Mouse (Mus musculus) heart, adult 8-10 months (tissue): ENCODE measurements around the gene Zfp217. TPM values are rescaled to one million over a fixed set of nuclear protein-coding genes. Genes with fewer than 3 reads are reported as not detected.

Experiments used
- DNase-seq: peaks from one replicate; pipeline ENCODE4 v3.0.0; 2022; ENCODE audit warnings: low spot score
- total RNA-seq, 4 experiments: library from RNA; stranded (reverse); gene quantifications; 2 replicates each; pipeline ENCODE4 v1.2.4; 2022

Gene Zfp217
- total RNA-seq, 4 experiments from 2014 or later: 7.4 to 12.0 (median 8.9) TPM

GRCm38 (mm10) chr2:170134026-170134690, 13.7 kb downstream of the Zfp217 start:
- no peak for DNase-seq

DNA sequence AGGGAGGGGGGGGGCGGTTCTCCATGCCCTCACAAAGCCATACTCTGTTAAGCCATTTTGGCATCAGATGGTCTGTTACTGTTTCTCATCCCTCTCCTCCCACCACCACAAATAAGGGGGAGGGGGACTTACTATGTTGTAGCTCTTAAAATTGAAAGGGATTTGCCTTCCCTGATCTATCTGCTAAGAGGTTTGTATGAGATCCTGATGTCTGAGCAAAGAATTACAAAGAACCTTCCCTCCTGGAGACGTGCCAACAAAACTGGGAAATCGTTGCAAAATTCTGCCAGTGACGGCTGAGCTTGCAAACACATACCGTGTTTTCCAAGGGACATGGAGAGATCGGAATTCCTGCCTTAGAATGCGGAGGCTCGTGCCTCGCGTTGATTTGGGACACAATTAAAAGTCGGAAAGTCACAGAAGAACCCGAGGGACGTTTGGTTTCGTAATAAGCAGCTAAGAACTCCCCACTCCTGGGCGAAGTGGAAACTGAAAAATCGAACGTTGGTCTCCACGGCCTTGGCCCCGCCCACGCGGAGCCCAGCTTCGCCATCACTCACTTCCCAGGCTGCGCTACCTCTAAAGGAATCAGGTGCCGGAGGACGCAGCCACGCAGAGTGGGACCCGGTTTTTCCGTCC, 14.7 kb downstream of the Zfp217 start:
- DNase-seq: peak; percentile 94

- no peak for DNase-seq
These were observed 15.2 kb downstream of the Zfp217 start for GRCm38 (mm10) chr2:170132716-170133092.

DNA sequence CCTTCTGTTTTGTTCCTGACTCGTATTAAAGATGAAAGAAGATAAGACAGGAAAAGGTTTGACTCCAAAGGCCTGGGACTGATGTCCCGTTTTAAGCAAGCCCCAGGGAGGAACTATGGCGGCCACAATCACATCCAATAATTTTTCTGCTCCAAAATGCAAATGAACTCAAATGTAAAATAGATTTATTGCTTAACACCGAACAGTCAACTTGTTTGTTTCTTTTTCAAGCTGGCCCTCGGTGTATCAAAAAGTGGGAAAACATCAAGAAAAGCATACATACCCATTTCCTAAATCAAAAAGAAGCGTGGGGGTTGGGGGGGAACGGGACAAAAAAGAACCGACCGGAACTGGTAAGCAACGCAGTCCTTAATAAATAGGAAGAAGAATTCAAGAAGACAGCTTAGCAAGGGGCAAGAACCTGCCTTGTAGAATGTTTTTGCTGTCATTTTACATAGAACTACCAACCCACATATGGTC, 15.9 kb downstream of the Zfp217 start:
- no peak for DNase-seq

DNA sequence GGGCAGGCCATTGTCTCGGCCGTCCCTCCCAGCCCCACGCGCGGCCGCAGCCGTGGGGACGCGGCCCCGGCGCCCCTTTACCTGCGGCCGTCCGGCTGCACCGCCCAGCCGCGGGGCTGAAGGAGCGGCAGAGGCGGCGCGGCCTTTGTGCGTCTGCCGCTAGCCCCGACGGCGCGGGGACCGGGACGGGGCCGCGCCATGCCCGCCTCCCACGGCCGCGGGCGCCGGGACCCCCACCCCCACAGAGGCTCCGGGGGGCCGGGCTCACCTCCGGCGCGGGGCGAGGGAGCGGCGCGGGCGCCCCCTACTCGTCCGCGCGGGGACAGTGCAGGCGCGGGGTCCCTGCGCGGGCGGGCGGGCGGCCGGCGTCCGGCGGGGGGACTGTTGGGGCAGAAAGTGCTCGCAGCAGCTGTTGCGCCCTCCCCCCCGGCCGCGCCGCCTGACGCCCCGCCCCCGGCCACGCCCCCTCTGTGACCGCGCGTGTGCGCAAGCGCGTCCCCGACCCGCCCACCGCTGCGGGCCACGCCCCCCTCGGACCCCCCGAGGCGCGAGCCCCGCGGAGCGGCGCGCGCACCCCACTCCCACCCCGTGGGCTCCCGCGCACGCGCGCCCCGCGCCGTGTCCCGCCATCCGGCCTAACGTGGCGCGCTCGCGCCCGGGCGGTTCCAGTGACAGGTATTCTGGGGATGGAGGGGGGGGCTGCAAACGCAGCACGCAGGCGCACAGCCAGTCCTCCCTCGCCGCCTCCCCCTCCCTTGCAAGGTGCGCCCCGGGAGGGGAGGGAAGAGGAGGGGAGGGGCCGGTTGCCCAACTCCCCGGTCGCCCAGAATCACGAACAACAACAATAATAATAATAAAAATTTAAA, 16.9 kb downstream of the Zfp217 start:
- peak; percentile 70 for DNase-seq

DNA sequence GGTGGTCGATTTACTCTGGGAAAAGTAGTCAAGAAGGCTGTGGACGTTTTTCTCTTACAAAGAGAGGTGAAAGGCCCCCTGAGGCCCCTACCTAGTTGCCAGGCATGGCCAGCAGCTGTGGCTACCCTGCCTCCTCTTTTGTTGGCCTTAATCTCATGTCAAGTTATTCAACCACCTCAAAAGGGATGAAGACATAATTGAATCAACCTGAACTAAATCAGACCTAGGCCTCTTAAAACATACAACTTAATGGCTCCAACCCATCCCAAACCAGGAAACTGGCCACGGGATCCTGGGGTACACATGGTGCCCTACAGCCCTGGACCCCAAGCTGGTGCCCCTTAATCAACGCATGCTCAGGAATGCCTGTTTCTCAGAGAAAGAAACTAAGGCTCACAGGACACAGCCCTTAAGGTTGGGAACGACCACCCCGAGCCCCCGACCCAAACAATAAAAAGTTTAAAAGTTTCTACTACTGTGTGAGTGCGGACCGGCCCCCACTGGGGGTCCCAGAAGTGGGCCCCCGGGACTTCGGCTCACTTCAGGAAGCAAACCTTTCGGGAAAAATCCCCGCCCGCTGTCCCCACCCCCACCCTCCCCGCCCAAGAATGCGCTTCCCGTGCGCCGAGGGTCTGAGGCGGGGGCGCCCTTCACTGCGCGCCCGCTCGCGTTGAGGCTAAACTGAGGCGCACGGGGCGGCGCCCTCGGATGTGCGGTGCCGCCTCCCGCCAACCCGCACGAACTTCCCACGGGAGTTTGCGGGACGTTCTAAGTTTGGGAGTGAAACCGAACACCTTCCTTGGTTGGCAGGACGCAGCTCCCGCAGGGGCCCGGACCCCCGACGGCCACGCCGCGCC, 17.8 kb downstream of the Zfp217 start:
- no peak for DNase-seq

GRCm38 (mm10) chr2:170129248-170129922, 18.5 kb downstream of the Zfp217 start:
- no peak for DNase-seq

DNA sequence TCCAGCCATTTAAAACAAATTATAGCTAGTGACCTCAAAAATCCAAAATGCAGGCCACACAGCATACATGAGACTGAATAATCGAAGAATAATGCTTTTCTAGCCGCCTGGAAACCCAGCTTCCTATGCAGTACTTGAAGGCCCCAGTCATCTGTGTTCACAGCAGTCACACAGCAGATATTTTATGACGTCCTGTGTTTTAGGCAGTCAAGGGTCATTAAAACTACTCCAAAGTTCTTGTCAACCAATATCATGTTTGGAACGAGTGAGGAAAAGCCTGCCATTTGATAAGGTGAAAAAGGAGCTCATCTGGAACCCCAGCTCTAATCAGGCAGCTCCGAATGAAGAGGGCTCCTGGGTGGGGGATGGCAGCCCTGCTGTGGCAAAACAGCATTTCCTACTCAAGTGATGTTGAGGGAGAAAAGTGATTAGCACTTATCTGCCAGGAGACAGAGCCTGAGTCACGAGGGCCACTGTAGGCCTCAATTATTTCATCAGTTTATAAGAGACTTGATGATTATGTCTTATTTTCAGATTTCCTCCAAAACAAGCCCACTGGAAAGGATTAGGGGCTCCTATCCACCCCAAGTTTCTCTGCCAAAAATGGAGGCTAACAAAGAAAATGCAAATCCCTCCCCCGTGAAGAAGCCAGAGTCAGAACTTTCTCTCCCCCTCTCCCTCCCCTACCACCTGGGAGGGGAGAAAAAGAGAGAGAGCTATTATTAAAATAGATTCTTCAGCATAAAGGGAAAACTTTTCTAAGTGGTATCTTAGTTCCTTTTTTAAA, 19.2 kb downstream of the Zfp217 start:
- DNase-seq: no peak

DNA sequence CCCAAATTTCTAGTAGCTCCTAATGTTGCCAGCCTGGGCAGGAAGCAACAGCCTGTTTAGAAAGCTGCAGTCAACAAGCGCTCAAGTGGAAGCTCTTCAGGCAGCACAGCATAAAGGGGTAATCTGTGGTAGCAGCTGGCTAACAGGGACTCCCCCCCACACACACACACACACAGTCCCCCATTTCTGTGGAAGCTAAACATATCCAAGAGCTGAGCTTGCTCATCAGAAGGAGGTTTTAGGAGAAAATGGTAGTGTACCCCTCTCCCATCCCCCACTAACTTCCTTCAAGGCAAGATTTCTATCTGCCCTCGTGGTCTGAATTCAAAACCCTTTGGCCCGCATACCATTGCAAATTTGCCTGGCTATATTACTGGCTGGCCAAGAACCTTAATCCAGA, 20.4 kb downstream of the Zfp217 start:
- DNase-seq: no peak

DNA sequence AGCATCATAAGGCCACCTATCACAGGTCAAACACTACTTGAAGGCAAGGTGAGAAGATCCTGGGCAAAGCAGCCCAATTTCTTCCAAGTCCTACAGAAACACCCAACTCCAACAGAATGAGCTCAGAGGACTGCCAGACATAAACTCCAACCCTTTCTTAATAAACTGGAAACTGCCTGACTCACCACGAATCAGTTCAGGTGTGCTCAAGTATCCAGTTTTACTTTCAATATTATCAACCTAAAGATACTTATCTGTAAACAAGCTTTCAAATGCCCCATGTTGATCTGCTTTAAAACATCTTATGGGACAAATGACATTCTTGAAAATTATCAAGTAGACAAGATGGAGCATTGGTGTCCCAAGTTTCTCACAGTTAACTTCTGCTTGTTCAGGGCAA, 21.6 kb downstream of the Zfp217 start:
- no peak for DNase-seq

GRCm38 (mm10) chr2:170122197-170122596, 25.7 kb downstream of the Zfp217 start:
- no peak for DNase-seq

- no peak for DNase-seq
These were observed 27.5 kb downstream of the Zfp217 start for GRCm38 (mm10) chr2:170120139-170121027.

GRCm38 (mm10) chr2:170116704-170117281, 31.1 kb downstream of the Zfp217 start:
- peak; percentile 83 for DNase-seq

- DNase-seq: no peak
These were observed 37.6 kb downstream of the Zfp217 start for GRCm38 (mm10) chr2:170110306-170110705.

- DNase-seq: no peak
These were observed 38.4 kb downstream of the Zfp217 start for GRCm38 (mm10) chr2:170109528-170109927.

DNA sequence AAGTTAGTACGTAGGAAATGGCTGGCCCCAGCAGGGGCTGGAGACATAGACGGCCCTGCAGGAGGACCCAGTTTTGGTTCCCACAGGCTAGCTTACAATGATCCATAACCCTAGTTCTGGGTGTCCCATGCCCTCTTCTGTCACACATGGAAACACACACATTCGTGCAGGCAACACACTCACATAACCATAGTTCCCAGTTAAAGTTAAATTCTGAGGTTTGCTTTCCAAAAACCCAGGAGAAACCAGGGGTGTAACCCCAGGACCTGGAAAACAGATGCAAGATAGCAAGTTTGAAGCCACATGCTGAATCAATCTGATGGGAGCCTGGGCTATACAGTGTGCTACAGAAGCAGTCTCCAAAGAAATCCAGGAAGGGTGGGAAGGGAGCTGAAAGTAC, 40.1 kb downstream of the Zfp217 start:
- no peak for DNase-seq

DNA sequence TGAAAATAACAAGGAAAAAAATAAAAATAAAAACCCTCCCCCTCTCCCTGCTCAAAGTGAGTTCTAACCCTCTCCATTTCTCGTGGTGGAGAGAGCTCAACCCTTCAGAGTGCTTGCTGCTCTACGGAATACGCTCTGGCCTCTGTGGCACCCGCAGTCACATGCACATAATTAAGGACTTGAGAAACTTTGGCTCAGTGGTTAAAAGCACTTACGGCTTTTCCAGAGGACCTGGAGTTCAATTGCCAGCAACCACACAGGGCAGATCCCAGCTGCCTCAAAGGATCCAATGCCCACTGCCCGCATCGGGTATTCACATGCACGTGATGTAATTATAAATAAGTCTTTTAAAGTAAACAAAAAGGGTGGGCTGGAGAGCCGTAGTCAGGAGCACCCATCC, 41.9 kb downstream of the Zfp217 start:
- no peak for DNase-seq

DNA sequence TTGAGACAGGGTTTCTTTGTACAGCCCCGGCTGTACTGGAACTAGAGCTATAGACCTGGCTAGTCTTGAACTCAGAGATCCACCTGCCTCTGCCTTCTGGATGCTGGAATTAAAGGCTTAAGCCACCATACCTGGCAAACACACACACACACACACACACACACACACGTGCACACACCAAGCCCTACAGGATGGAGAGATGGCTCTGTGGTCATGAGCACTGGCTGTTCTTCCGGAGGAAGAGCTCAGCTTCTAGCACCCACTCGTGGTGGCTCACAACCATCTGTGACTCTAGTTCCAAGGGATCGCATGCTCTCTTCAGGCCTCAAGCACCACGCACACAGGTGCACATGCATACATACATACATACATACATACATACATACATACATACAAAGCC, 43.5 kb downstream of the Zfp217 start:
- DNase-seq: no peak

GRCm38 (mm10) chr2:170103852-170104251, 44.1 kb downstream of the Zfp217 start:
- DNase-seq: no peak
